9 mouse cellular contexts compared by ENCODE assay signal in the genomic region with DNA sequence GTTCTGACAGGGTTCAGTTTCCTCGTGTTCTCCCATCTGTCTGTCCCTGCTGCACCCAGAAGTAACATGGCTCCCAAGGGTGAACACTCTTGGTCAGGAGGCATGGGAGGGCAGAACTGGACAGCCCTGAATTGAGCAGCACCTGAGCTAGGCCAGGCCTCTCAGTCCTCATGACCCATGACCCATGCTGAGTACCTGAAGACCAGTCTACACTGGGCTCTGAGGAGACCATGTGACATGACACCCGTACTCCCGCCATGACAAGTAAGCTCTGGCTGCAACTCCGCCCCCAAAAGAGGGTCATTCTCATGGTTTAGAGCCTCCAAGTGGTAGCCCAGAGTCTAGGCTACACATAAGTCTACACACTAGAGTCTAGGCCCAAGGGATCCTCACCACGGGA.
A peak's percentile ranks its signal among the peaks of the same experiment; 100 is the strongest.
DNase-seq lines count a peak whose midpoint lies in the region; ATAC-seq and TF ChIP-seq lines count a peak whose summit lies in the region.
"Had no signal": no experiment of that assay in that cellular context is flagged by ENCODE, and none has a peak within 500 bp of the region (broad histone marks: within the 10 kb centered on the region; RNA-seq: fewer than 3 reads in every experiment).

No protein-coding gene starts in this region.

- no peak overlapping the region for H3K4me3 ChIP-seq in kidney, embryonic 16.5 days (ENCODE audit: low read length)
- H3K4me3 ChIP-seq in MEL (ENCODE audit: control insufficient read depth in 1 of 2, insufficient read depth in 1 of 2, low read depth in 2 of 2, low read length in 2 of 2): peak overlapping the region in 1 of 2 experiments; percentile 76; a peak in 1 of 4 replicates
- H3K4me3 ChIP-seq in forebrain, embryonic 16.5 days (replicated peaks; ENCODE audit: low read length): no peak overlapping the region
- H3K4me3 ChIP-seq in liver, embryonic 16.5 days (ENCODE audit: low read depth, low read length): no peak overlapping the region

- TF ChIP-seq EP300 in MEL (IDR thresholded peaks at IDR 0.05; ENCODE audit: low read depth in 1 of 2, low read length in 2 of 2): no peak

- H3K9ac ChIP-seq in kidney, embryonic 16.5 days (replicated peaks; ENCODE audit: low read length): no peak overlapping the region
- H3K9ac ChIP-seq in MEL (ENCODE audit: control insufficient read depth, low read depth, low read length, poor library complexity, severe bottlenecking): peak overlapping the region; percentile 90
- no peak overlapping the region for H3K9ac ChIP-seq in forebrain, embryonic 16.5 days (replicated peaks; ENCODE audit: low read depth, low read length)
- H3K9ac ChIP-seq in liver, embryonic 16.5 days (ENCODE audit: low read depth, low read length): no peak overlapping the region

- TF ChIP-seq CTCF in MEL (IDR thresholded peaks at IDR 0.05 in 2 of 3, conservative IDR thresholded peaks at IDR 0.05 in 1 of 3; ENCODE audit: control insufficient read depth in 1 of 3, insufficient read depth in 1 of 3, low read depth in 2 of 3, low read length in 3 of 3, poor library complexity in 1 of 3, severe bottlenecking in 1 of 3): no peak

- no peak for TF ChIP-seq POLR2A in MEL (IDR thresholded peaks at IDR 0.05; ENCODE audit: control insufficient read depth in 1 of 2, insufficient read depth in 1 of 2, low read depth in 1 of 2, low read length in 2 of 2, poor library complexity in 1 of 2)

- no peaks in the 10 kb centered on the region for H3K36me3 ChIP-seq in kidney, embryonic 16.5 days (ENCODE audit: insufficient read depth, low read length)
- no peaks in the 10 kb centered on the region; a peak in 1 of 4 replicates for H3K36me3 ChIP-seq in MEL (ENCODE audit: control insufficient read depth in 1 of 2, insufficient read depth in 2 of 2, low read length in 2 of 2)
- H3K36me3 ChIP-seq in forebrain, embryonic 16.5 days (ENCODE audit: control insufficient read depth, insufficient read depth): no peaks in the 10 kb centered on the region
- H3K36me3 ChIP-seq in liver, embryonic 16.5 days (ENCODE audit: control insufficient read depth, insufficient read depth): no peaks in the 10 kb centered on the region
- H3K36me3 ChIP-seq: neural tube, embryonic 13.5 days had no signal

- ATAC-seq in kidney, embryonic 16.5 days (ENCODE audit: low FRiP score, low TSS enrichment): peak; percentile 49
- ATAC-seq in forebrain, embryonic 16.5 days: 0 out of 2 replicates have a peak, but pooled peaks have one; percentile 11
- ATAC-seq in liver, embryonic 16.5 days (ENCODE audit: low read depth): no peak
- no peak for ATAC-seq in granulocyte monocyte progenitor cell, adult 5-6 weeks (replicated peaks; ENCODE audit: poor library complexity, severe bottlenecking)

- H3K4me1 ChIP-seq in kidney, embryonic 16.5 days (ENCODE audit: insufficient read depth, low read length): peaks cover 6% of the 10 kb centered on the region; the same call in 1 of the 2 replicates
- H3K4me1 ChIP-seq in MEL (ENCODE audit: control insufficient read depth in 1 of 2, insufficient read depth in 2 of 2, low read length in 2 of 2): peaks cover 0 to 3% of the 10 kb centered on the region in 2 experiments; a peak in 2 of 4 replicates
- peaks cover 3% of the 10 kb centered on the region for H3K4me1 ChIP-seq in forebrain, embryonic 16.5 days (replicated peaks; ENCODE audit: control insufficient read depth, insufficient read depth, low read length)
- no peaks in the 10 kb centered on the region; the same call in none of the 2 replicates for H3K4me1 ChIP-seq in liver, embryonic 16.5 days (ENCODE audit: control insufficient read depth, low read depth, low read length)

- H3K4me2 ChIP-seq in kidney, embryonic 16.5 days (replicated peaks; ENCODE audit: low read depth, low read length): 0 out of 2 replicates have a peak overlapping the region, but pooled peaks have one; percentile 82
- no peak overlapping the region for H3K4me2 ChIP-seq in forebrain, embryonic 16.5 days (ENCODE audit: low read length)
- H3K4me2 ChIP-seq in liver, embryonic 16.5 days (ENCODE audit: low read depth, low read length): peak overlapping the region; percentile 72; the same call in 1 of the 2 replicates

- H3K9me3 ChIP-seq in kidney, embryonic 16.5 days (ENCODE audit: low read length): no peaks in the 10 kb centered on the region
- H3K9me3 ChIP-seq in MEL (replicated peaks; ENCODE audit: insufficient read depth, low read length): no peaks in the 10 kb centered on the region
- H3K9me3 ChIP-seq in forebrain, embryonic 16.5 days (ENCODE audit: control insufficient read depth, low read length): no peaks in the 10 kb centered on the region
- H3K9me3 ChIP-seq in liver, embryonic 16.5 days (replicated peaks; ENCODE audit: control insufficient read depth, low read length): no peaks in the 10 kb centered on the region
- H3K9me3 ChIP-seq: neural tube, embryonic 13.5 days had no signal

- H3K27me3 ChIP-seq in kidney, embryonic 16.5 days (ENCODE audit: insufficient read depth, low read length): peaks cover 5% of the 10 kb centered on the region; the same call in 1 of the 2 replicates
- H3K27me3 ChIP-seq in MEL (ENCODE audit: control insufficient read depth in 1 of 2, insufficient read depth in 2 of 2, low read length in 2 of 2): no peaks in the 10 kb centered on the region
- 0 out of 2 replicates have a peak, but pooled peaks cover 2% of the 10 kb centered on the region for H3K27me3 ChIP-seq in forebrain, embryonic 16.5 days (replicated peaks; ENCODE audit: control insufficient read depth, insufficient read depth, low read length)
- no peaks in the 10 kb centered on the region for H3K27me3 ChIP-seq in liver, embryonic 16.5 days (ENCODE audit: control insufficient read depth, insufficient read depth, low read depth, low read length)

- H3K79me2 ChIP-seq in MEL (ENCODE audit: control insufficient read depth, insufficient read depth, low read length, poor library complexity): peaks cover 1% of the 10 kb centered on the region; the same call in 1 of the 2 replicates

- no peak for TF ChIP-seq RAD21 in MEL (IDR thresholded peaks at IDR 0.05; ENCODE audit: low read depth, low read length)

- 56% methylated on average over 5 of the region's 5 CpGs for WGBS in kidney, embryonic 16.5 days
- WGBS in forebrain, embryonic 16.5 days: 64% methylated on average over 5 of the region's 5 CpGs
- WGBS in liver, embryonic 16.5 days (ENCODE audit: insufficient replicate concordance): 52% methylated on average over 5 of the region's 5 CpGs

- H3K27ac ChIP-seq in kidney, embryonic 16.5 days (ENCODE audit: low read length): no peak overlapping the region
- no peak overlapping the region for H3K27ac ChIP-seq in MEL (ENCODE audit: control insufficient read depth, low read depth, low read length)
- H3K27ac ChIP-seq in forebrain, embryonic 16.5 days (ENCODE audit: low read length): no peak overlapping the region
- no peak overlapping the region for H3K27ac ChIP-seq in liver, embryonic 16.5 days (ENCODE audit: low read length)

- no peak for DNase-seq in kidney, postnatal 36 days
- DNase-seq in MEL (ENCODE audit: low read depth, low spot score): peak; percentile 48
- no peak for DNase-seq in embryo, embryonic 9.5 days (ENCODE audit: extremely low spot score)
- DNase-seq in adrenal gland, postnatal 25 days: no peak

TF ChIP-seq in MEL, 35 proteins besides CTCF, POLR2A, EP300 and RAD21:
- TF ChIP-seq BHLHE40 (IDR thresholded peaks at IDR 0.05; ENCODE audit: borderline replicate concordance, low read depth, low read length) (no peak), E2F4 (IDR thresholded peaks at IDR 0.05; ENCODE audit: borderline replicate concordance, low read depth, low read length) (no peak), KAT2A (conservative IDR thresholded peaks at IDR 0.05; ENCODE audit: low read depth, low read length) (no peak), CHD2 (IDR thresholded peaks at IDR 0.05; ENCODE audit: low read length) (no peak), ZKSCAN1 (IDR thresholded peaks at IDR 0.05; ENCODE audit: low read depth, low read length) (no peak), MEF2A (IDR thresholded peaks at IDR 0.05; ENCODE audit: extremely low read depth, insufficient replicate concordance, low read depth, low read length, poor library complexity, severe bottlenecking) (no peak), POLR2AphosphoS2 (IDR thresholded peaks at IDR 0.05; ENCODE audit: low read length) (no peak), POLR2AphosphoS5 (IDR thresholded peaks at IDR 0.05; ENCODE audit: borderline replicate concordance, low read depth, low read length) (no peak), ZMIZ1 (IDR thresholded peaks at IDR 0.05; ENCODE audit: low read depth, low read length) (no peak), MAX (IDR thresholded peaks at IDR 0.05; ENCODE audit: low read length) (no peak), MAFK (IDR thresholded peaks at IDR 0.05; ENCODE audit: borderline replicate concordance, low read depth, low read length) (no peak), TCF12 (IDR thresholded peaks at IDR 0.05; ENCODE audit: low read depth, low read length) (no peak), NRF1 (IDR thresholded peaks at IDR 0.05; ENCODE audit: insufficient read depth, low read depth, low read length, poor library complexity, severe bottlenecking) (no peak), ZNF384 (IDR thresholded peaks at IDR 0.05; ENCODE audit: low read depth, low read length) (no peak), TBP (IDR thresholded peaks at IDR 0.05; ENCODE audit: low read depth, low read length) (no peak), HCFC1 (IDR thresholded peaks at IDR 0.05; ENCODE audit: low read depth, low read length) (no peak), GABPA (IDR thresholded peaks at IDR 0.05; ENCODE audit: low read depth, low read length) (no peak), ELF1 (IDR thresholded peaks at IDR 0.05; ENCODE audit: low read depth, low read length) (no peak), CHD1 (IDR thresholded peaks at IDR 0.05; ENCODE audit: low read depth, low read length) (no peak), GATA1 (IDR thresholded peaks at IDR 0.05; ENCODE audit: low read depth, low read length) (no peak)

Comparison
In these comparisons a context has a peak if more than half of its experiments do, and no peak if none do; other contexts are left out.
1. ATAC-seq: peak in kidney, embryonic 16.5 days (single experiment) and forebrain, embryonic 16.5 days (single experiment); none in liver, embryonic 16.5 days (single experiment) and granulocyte monocyte progenitor cell, adult 5-6 weeks (single experiment).